ENCODE assay signal across 8 mouse cellular contexts in genomic region chr5:100158301-100158700, GRCm38 (mm10). TPM values are rescaled to one million over a fixed set of nuclear protein-coding genes. Genes with fewer than 3 reads are reported as not detected.
A peak's percentile ranks its signal among the peaks of the same experiment; 100 is the strongest.
DNase-seq lines count a peak whose midpoint lies in the region; ATAC-seq and TF ChIP-seq lines count a peak whose summit lies in the region.

No protein-coding gene starts in this region.

- 0 out of 2 replicates have a peak, but pooled peaks cover 17% of the 10 kb centered on the region for H3K27me3 ChIP-seq in heart, postnatal 0 days (ENCODE audit: control insufficient read depth, insufficient read depth, low read length)
- H3K27me3 ChIP-seq in limb, embryonic 14.5 days (ENCODE audit: control insufficient read depth, insufficient read depth, low read length) = 0 out of 2 replicates have a peak, but pooled peaks cover 14% of the 10 kb centered on the region

- 0 out of 2 replicates have a peak, but pooled peaks cover 5% of the 10 kb centered on the region for H3K4me1 ChIP-seq in heart, postnatal 0 days (ENCODE audit: control insufficient read depth, insufficient read depth)
- H3K4me1 ChIP-seq in limb, embryonic 14.5 days (ENCODE audit: control insufficient read depth, insufficient read depth, low read length) = 0 out of 2 replicates have a peak, but pooled peaks cover 6% of the 10 kb centered on the region

- TF ChIP-seq POLR2A in limb, embryonic 14.5 days (IDR thresholded peaks at IDR 0.05; ENCODE audit: borderline replicate concordance, extremely low read depth, insufficient read depth, insufficient read length) = no peak

- TF ChIP-seq CTCF in heart, postnatal 0 days (IDR thresholded peaks at IDR 0.05; ENCODE audit: low read depth) = no peak

- TF ChIP-seq EP300 in heart, postnatal 0 days (IDR thresholded peaks at IDR 0.05; ENCODE audit: low read depth) = no peak

- DNase-seq in heart, adult 11 months = peak; percentile 83
- no peak for DNase-seq in heart, adult 9 months (ENCODE audit: low spot score in 2 of 2)
- DNase-seq in cerebellum, adult 11-12 months = peak; percentile 78
- DNase-seq in heart, postnatal 0 days (ENCODE audit: low spot score) = no peak
- no peak for DNase-seq in limb, embryonic 14.5 days (ENCODE audit: low spot score)
- no peak for DNase-seq in spleen, postnatal 4 days (ENCODE audit: low spot score in 2 of 2)
- DNase-seq in adrenal gland, adult 2 months = no peak

- H3K27ac ChIP-seq in heart, postnatal 0 days (ENCODE audit: low read depth) = no peak overlapping the region
- no peak overlapping the region for H3K27ac ChIP-seq in limb, embryonic 14.5 days (replicated peaks; ENCODE audit: low read depth, low read length)

- WGBS in heart, postnatal 0 days = 17% methylated on average over 13 of the region's 13 CpGs
- 10% methylated on average over 13 of the region's 13 CpGs for WGBS in limb, embryonic 14.5 days

- no peaks in the 10 kb centered on the region for H3K9me3 ChIP-seq in heart, postnatal 0 days (replicated peaks; ENCODE audit: control insufficient read depth, low read length)
- H3K9me3 ChIP-seq in limb, embryonic 14.5 days (ENCODE audit: control insufficient read depth, low read length) = no peaks in the 10 kb centered on the region

- peak overlapping the region; percentile 97 for H3K4me2 ChIP-seq in heart, postnatal 0 days (ENCODE audit: low read depth, low read length)
- H3K4me2 ChIP-seq in limb, embryonic 14.5 days (replicated peaks; ENCODE audit: low read depth, low read length, severe bottlenecking) = peak overlapping the region; percentile 100

- ATAC-seq in heart, postnatal 0 days (ENCODE audit: insufficient read depth, low read depth) = no peak
- ATAC-seq in limb, embryonic 14.5 days (ENCODE audit: low FRiP score, low read depth) = no peak
- no peak for ATAC-seq in granulocyte monocyte progenitor cell, adult 5-6 weeks (replicated peaks; ENCODE audit: poor library complexity, severe bottlenecking)

- H3K36me3 ChIP-seq in heart, postnatal 0 days (replicated peaks; ENCODE audit: control insufficient read depth, insufficient read depth, low read length) = no peaks in the 10 kb centered on the region
- H3K36me3 ChIP-seq in limb, embryonic 14.5 days (ENCODE audit: control insufficient read depth, insufficient read depth, low read length) = no peaks in the 10 kb centered on the region

- peak overlapping the region; percentile 93 for H3K4me3 ChIP-seq in heart, postnatal 0 days (ENCODE audit: low read depth, low read length)
- peak overlapping the region; percentile 70 for H3K4me3 ChIP-seq in limb, embryonic 14.5 days (replicated peaks; ENCODE audit: low read length)

- H3K9ac ChIP-seq in heart, postnatal 0 days (replicated peaks; ENCODE audit: low read depth, low read length) = no peak overlapping the region
- H3K9ac ChIP-seq in limb, embryonic 14.5 days (ENCODE audit: low read depth, low read length, severe bottlenecking) = peak overlapping the region; percentile 74; the same call in 1 of the 2 replicates

RNA-seq across cellular contexts. Expression of gene Tmem150c, which starts 1.3 kb away (rescaled TPM):
- 0.27 and 0.31 TPM in 2 replicates for total RNA-seq in heart, postnatal 0 days (2014; rRNA removed; ENCODE audit: low replicate concordance)
- polyA plus RNA-seq in heart, postnatal 0 days (2015; fragmentation: Nextera tagmentation; extraction: Ambion mirVana) = 0.44 and 0.98 TPM in 2 replicates
- polyA plus RNA-seq in limb, embryonic 14.5 days (2012; rRNA removed) = 7.2 and 7.3 TPM in 2 replicates
- 4.7 and 4.8 TPM in 2 replicates for polyA plus RNA-seq in limb, embryonic 14.5 days (2014; fragmentation: Nextera tagmentation; extraction: Ambion mirVana)
- not detected in 2 replicates for total RNA-seq in granulocyte monocyte progenitor cell, adult 5-6 weeks (2014; fragmentation: Nextera tagmentation)
- total RNA-seq in granulocyte monocyte progenitor cell, adult 5-6 weeks (2017) = not detected in 2 replicates
- total RNA-seq in adrenal gland, adult 2 months (2021) = 10 to 100 TPM in 1 of 2 experiments, 1 to 10 TPM in 1; 9.3 to 19.0 TPM
- polyA plus RNA-seq in adrenal gland, adult 2 months (2012; rRNA removed) = 1.3 and 1.9 TPM in 2 replicates

Comparison
In these comparisons a context has a peak if more than half of its experiments do, and no peak if none do; other contexts are left out.
1. DNase-seq: peak in heart, adult 11 months (single experiment) and cerebellum, adult 11-12 months (single experiment); none in heart, adult 9 months (0 of 2), heart, postnatal 0 days (single experiment), limb, embryonic 14.5 days (single experiment), spleen, postnatal 4 days (0 of 2) and adrenal gland, adult 2 months (single experiment).